Mouse (Mus musculus) yolk sac, embryonic 10.5 days (tissue): ENCODE measurements around the gene Sirt7.
A peak's percentile ranks its signal among the peaks of the same experiment; 100 is the strongest.

ENCODE experiments used
- DNase-seq: peaks from one replicate; pipeline ENCODE4 v3.0.0-alpha.2; 2017; ENCODE audit warnings: low spot score

Gene Sirt7

DNA sequence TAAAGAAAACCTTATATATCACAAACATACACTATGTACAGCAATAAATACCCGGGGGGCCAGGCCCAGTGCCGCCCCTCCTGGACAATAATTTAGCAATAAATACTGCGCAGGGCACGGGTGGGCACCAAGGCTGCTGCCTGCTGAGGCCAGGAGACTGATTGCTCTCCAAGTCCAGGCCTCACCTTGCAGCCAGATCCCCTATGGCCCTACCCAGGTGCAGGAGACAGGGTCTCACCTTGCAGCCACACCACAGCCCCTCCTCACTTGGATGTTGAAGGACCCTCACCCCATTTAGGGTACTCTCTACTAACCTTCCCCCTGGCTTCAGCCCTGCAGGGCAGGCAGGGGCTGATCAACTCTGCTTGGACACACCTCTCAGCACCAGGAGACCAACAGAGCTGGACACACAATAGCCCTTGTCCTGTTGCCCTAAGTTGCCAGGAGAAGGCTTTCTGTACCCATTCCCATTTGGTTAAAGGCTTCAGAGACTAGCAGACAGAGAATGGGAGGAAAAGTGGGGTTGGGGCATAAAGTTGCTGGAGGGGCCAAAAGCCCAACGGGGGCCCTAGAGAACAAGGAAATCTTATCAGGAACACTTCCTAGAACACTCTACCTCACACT, at the start of gene Sirt7:
Sirt7 (minus strand) TSS at position 89 of the 624 bp plus-strand sequence.
- DNase-seq = no peak

DNA sequence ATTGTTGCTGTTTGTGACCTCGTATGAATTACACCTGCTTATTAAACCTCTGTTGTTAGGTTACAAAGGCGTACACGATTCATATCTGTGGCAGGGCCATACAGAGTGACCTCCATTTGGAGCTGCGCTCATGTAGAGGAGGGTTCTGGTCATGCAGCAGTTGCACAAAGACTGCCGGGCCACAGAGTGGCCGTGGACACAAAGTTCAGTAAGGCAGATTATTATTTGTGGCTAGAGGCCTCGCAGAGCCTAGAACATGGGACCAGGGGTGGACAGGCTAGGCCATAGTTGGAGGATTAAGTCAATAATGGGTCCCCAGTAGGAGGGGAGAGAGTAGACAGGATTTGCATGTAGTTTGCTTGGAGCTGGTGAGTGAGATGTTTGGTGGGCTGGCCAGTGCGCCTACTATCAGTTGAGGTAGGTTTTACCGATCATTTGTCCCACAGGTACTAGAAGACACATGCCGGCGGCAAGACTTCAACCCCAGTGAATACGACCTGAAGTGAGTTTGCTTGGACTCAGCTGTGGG, 48.6 kb upstream of the Sirt7 start:
- no peak for DNase-seq

DNA sequence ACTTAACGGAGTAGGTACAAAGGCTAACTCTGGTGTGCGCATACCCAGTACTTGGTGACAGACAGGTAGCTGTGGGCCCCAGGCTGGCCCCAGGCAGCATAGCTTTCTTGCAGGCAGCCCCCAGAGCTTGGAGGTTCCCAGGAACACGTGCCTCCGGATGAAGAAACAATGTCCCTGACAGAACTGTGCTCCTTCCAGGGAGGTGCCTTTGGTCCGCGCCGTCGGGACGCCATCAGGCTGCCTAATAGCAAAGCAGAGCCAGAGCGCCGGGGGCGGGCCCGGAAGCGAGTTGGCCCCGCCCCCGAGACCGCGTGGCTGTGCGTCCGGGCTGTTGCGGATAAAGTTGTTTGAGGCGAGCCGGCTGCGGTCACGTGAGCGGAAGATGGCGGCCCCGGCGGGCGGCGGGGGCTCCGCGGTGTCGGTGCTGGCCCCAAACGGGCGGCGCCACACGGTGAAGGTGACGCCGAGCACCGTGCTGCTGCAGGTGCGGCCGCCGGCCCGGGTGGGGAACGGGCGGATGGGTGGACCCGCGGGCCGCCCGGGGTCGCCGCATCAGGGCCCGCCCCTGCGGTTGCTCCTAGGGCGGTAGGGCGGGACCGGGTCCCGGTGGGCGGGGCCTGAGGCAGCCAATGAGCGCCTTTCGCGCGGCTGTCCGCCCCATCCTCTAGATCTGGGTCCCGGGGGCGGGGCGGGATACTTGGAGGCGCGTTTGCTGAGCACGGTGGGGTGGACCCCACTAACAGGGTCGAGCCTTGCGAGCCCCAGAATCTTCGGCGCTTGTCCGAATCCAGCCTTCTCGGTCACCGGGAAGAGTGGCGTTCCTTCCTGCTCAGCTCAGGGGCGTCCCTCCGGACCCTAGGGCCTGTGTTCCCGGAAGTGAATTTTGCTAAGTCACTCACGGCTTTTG, 47.9 kb upstream of the Sirt7 start, which contains the start of gene Aspscr1:
Aspscr1 (plus strand) TSS at position 287 of the 907 bp plus-strand sequence.
- peak; percentile 96 for DNase-seq

DNA sequence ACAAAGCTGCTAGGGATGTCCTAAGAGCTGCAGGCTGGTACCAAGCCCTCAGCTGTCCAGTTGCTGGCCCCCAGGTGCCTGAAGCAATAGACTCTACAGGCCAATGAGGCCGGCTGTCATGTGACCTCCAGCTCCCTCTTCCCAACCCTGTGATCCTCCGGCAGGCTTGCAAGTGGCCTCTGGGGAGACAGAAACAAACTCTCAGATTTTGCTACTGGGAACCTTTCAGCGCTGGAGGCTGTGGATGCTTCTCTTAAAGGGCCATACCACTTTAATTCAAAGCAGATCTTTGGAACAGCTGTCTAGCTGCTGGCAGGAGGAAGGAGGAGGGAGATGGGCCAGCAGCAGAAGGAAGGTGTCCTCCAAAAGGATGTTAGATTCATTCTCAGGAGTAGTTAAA, 41.6 kb upstream of the Sirt7 start:
- DNase-seq = no peak

DNA sequence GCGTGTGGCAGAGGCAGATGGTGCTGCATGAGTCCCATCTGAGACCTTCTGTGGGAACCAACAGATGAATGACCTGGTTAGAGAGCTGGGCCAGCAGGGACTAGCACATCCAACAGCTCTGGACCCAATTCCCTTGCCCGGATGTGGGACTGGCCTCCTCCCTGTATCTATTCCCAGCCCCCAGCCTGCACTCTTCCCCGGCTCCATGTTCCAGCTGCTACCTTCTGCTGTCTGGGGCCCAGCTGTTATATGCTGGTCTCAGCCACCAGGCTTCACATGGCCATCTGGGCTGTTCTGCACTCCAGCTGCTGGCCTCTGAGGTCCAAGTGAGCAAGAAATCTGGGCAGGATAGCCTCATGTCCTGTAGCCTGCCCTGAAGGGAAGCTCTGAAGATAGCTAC, 40.4 kb upstream of the Sirt7 start:
- no peak for DNase-seq

DNA sequence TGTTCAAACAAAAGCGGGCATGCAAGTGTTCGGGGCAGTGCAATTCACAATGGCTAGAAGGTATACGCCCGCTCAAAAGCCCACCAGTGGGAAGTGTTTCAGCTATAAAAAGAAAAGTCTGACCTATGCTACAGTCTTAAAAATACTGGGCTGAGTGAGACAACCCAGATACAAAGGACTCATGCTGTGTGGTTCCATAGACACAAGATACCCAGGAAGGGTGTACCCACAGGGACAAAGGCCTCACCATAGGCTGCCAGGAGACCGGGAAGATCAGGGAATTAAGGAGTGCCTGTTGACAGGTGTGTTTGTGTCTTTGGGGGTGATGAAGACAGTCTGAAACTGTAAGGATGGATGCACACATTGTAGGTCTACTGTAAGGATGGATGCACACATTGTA, 38.7 kb upstream of the Sirt7 start:
- no peak for DNase-seq

DNA sequence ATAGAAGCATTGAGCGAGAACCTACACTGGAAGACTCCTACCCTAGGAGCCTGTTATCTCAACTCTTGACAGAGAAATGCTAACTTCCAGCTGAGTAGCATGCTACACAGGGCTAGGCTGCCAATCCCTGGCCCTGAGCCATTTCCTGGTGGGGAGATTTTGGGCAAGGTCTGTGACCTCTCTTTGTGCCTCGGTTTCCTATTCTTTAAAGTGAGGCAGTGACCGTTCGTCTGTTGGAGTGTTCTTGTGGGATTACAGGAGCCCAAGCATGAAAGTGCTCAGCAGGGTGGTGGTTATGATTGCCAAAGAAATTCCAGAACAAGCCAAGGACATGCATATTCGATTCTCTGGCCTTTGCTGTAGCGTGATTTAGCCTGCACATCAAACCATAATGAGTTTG, 37.7 kb upstream of the Sirt7 start:
- no peak for DNase-seq

DNA sequence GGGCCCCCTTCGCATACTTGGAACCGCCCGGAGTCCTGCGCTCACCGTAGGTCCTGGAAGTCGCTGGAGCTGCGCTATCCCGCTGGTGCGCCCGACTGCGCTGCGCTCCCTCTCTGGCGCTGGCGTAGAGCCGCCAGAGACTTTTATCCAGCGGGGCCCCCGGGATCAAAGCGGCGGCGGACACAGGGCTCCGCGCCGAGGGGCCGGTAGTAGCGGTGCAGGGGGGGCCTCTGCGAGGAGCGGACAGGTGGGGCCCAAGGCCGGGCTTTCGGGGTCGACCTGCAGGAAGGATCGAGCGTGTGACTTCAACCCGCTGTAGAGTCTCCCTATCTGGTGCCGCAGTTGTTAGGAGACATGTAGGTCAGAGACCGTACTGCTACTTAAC, 36.0 kb upstream of the Sirt7 start, which contains the start of gene Notum:
Notum (minus strand) TSS at position 100 of the 385 bp plus-strand sequence.
- no peak for DNase-seq

DNA sequence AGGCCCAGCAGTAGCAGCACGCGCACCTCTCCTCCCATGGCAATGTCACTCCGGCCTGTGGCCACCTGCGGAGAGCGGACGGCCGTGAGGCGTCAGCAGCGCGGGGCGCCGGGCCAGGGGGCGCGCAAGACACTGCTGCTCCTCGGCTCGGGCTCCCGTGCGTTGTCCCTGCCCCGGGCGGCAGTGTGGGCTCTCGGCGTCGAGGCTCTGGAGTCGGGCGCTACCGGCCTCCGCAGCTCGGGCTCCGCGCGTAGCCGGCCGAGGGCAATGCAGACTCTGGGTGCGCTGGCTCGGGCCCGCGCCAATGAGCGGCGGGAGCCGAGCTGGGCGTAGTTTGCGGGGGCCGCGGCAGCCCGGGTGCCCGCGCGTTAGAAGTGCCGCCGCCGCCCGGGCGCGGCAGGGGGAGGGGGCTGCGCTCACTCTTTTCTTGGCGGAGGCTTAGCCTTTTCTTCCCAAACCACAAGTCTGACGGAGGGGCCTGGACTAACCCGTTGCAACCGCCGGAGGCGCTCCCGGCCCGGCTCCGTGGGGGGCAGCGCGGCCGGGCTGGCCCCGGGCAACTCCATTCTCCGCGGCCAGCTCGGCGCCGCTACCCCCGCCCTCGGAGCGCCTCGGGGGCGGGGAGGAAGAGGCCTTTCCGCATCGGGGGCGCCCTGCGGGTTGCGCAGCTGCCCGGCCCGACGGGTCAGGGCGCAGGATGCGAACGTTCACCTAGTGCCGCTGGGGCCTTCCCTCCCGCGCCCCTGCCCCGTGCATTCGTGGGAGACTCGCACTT, 35.4 kb upstream of the Sirt7 start:
- DNase-seq = peak; percentile 29

DNA sequence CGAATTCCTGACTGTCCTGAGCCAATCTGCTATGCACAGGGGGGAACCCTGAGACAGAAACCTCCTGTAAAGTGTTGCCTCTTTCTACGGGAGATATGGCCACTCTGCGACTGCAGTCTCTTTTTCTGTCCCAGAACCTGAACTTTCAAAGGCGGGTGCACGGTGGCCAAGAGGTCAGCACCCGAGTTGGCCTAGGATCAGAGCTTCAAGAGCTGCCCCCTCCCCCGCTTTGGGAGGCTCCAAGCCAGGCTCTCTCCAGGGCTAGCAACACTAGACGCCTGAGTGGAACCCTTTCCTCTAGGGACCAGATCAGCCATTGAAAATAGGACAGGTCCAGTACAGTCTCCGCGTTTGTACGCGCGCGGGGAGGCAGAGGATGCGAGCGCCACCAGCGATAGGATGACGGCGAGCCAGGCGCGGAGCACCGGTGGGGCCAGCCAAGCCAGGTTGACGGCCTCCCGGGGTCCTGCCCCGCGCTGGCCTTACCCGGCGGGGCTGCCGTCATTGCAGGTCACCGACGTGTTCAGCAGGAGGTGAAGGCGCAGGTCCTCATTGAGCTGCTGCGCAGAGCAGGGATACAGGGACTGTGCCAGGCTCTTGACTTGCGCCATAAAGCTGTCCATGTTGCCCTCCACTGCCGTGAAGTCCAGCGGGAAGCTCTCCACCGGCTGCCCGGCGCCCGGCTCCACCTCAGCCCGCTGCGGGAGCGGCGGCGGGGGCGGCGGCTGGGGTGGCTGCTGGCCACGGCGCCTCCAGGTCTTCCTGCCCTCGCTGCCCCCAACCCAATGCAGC, 34.7 kb upstream of the Sirt7 start:
- no peak for DNase-seq

DNA sequence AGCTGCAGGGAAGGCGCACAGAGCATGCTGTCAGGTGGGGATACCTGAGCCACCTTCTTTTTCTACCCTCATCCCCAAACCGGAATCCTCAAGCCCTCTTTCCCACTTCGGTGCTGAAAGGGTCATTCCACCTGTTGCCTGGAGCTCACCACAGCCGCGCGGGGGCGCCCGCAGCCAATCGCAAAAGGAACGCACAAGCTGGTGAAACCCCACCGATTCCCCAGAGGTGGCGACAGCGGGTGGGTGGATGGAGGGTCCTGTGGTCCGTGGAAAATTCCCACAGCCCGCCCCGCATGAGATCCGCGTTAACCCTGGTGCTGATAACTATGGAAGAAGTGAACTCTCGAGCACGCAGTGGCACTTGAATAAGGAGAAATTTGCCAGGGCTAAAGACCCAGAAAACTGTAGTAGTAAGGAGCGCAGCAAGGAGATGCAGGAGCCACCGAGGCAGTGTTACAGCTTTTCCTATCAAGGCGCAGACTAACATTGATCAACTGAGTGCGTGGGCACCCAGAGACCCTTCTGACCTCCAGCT, 33.9 kb upstream of the Sirt7 start:
- peak; percentile 53 for DNase-seq

DNA sequence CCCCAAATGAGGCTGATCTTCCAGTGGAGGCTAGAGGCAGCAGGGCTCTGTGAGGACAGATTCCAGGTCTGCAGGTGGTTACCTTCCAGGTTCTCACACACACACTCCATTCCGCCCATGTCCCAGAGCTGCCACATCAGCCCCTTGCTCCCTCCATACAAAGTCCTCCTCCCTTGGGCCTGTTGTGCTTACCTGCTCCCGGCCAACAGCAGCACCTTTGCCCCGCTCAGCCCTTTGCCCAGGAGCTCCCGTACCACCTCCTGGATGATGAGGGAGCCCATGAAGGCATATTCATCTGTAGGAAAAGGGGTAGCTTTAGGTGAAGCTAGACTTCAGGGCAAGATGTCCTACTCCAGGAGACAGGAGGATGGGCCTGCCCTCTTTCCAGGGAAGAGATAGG, 32.3 kb upstream of the Sirt7 start:
- no peak for DNase-seq

DNA sequence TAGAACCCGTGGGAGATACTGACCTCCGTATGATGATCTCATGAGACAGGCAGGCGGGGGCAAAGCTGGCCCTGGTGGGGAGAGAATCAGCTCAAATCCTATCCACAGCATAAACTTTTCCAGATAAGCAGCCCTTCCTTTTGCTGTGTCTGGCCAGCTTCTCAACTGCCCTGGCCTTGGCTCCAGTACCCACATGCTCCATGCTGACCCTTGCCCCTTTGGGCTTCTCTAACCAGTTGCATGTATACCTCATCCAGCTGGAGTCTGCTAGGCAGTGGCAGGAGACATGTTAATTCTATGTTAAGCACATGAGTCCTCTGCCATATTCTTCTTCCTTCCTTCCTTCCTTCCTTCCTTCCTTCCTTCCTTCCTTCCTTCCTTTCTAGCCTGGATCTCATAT, 29.7 kb upstream of the Sirt7 start:
- no peak for DNase-seq

DNA sequence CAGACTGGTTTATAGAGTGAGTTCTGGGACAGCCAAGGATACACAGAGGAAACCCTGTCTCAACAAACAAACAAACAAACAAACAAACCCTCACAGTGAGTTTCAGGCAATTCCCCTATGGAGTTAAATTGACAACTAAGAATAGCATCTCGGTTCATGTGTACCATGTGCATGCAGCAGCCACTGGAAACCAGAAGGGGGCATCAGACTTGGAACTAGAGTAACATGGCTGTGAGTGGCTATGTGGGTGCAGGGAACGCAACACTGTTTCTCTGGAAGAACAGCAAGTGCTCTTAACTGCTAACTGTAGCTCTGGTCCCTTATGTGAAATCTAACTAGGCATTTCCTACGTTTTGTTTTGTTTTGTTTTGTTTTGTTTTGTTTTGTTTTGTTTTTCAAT, 26.8 kb upstream of the Sirt7 start:
- no peak for DNase-seq

DNA sequence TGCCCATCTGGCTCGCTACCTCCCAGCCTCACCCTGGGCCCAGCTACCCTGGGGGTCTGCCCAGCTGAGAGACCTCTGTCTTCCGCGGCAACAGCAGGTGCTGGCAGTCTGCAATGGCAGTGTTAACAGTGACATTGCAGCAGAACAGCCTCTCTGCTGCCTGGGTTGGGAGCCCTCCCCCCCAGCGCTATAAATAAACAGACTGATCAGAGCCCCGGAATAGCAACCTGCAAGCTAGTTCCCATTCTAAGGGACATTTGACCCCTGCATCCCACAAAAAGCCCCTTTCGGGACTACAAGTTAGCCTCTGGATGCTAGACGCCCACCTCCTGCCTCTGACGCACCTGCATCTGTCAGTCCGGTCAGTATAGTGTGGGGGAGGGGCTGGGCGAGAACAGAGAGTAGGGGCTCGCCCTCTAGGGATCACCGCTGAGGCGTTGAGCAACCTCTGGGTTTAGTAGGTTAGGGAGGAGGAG, 23.0 kb upstream of the Sirt7 start, which contains the start of gene Myadml2:
Myadml2 (minus strand) TSS at position 158 of the 476 bp plus-strand sequence.
- DNase-seq = peak; percentile 59

DNA sequence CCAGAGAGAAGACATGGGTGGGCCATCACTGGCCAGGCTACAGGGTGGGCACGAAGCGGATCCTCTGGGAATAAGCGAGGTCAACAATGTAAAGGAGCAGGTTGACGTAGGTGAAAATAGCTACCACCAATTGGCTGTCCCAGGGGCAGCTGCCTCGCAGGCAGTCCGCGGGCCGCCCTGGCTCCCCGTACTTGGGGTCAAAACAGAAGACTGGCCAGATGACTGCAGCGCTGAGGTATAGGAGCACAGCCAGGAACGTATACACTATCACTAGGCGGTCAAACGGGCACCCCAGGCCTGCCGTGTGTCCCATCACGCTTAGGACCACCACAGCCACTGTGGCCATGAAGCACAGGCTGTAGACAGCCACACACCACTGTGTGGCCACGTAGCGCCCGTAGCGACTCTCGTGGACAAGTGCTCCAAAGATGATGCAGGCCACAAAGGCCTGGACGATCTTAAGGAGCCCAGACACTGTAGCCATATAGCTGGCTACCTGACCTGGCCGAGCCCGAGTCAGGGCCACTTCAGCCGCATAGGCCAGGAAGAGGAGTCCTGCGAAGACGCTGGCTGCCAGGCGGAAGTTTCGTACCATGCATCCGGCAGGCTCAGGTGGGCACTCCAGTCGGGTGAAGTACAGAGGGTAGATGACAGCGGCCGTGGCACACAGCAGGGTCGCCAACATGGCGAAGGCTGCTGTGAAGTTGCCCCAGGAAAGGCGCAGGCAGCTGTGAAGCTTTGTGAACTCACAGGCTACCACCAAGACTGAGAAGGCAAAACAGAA, 22.2 kb upstream of the Sirt7 start:
- no peak for DNase-seq

DNA sequence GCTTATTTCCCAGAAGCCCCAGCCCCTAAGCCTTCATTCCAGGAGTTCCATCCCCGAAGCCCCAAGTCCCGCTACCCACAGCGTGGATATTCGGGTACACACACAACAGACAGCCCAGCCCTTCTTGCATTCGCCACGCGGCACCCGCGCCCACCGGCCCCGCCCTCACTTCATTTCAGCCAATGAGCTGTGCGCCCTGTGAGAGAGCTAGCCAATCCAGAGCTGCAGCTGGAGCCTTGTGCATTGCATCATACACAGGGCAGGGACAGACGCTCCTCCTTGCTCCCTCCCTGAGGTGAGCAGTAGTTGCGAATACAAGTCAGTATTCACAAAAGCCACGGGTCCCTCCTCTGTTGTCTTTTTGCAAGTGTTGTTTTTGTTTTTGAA, 18.6 kb upstream of the Sirt7 start, which contains the start of gene Pycr1:
Pycr1 (minus strand) TSS at position 169 of the 387 bp plus-strand sequence.
- DNase-seq = peak; percentile 94

DNA sequence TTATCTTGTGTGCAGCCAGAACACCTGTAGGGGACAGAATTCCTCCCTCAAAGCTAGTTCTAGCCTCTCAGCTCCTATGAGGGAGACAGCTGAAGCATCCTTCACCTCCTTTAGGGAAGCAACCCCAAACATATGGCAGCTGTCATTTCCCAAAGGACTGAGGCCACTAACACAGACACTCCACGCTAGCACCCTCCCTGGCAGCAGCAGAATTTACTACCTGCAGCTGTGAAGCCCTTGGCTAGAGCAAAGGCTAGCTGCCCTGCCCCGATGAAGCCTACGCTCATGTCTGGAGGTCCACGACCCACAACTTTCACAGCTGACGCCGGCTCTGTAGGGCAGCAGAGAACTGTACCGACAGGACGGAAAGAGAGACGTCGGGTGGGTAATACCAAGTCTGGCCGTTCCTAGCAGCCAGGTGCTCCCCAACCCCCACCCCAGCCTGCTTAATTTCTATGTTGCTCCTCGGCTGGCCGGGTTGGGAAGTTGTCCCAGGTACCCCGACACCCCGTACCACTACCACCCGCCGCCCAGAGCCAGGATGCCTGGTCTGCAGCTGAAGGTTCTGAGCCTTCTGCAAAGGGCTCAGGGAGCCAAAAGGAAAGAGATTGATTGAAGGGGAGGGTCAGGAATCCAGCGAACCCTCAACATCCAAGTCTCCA, 18.0 kb upstream of the Sirt7 start:
- DNase-seq = no peak

DNA sequence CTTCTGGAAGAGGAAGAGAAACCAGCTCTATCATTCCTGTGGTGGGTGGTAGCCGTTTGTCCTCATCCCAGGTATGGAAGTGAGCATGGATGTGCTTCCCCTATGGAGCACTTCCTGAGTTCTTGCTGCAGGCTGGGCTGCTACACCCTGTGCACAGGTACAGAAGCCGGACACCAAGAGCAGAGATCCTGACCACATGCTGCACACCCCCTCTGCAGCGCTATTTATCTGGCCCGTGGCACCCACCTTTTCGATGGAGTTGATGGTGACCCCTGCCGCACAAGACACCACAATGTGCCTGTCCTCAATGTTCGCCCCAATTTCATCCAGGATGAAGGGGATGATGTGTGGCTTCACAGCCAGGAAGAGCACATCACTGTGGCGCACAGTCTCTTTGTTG, 16.8 kb upstream of the Sirt7 start:
- no peak for DNase-seq

DNA sequence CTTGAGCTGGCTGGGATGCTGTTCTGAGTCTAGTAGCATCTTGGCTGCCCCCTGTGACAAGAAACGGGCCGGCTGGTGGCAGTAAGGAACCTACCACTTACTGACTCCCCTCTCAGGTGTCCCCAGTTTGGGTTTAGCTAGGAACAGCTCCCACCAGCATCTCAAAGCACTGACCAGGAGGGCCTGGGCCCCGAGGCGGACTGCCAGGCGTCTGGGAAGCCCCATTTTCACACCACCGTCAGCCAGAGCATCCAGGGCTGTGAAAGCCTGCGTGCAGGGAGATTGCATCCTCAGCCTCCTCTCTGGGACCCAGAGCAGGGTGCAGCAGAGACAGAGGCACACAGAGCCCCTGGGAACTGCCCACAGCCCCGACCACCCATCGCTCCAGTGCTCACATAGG, 16.2 kb upstream of the Sirt7 start:
- no peak for DNase-seq
